Mouse (Mus musculus) stomach, postnatal 0 days (tissue): ENCODE results near the gene Ada.
A peak's percentile ranks its signal among the peaks of the same experiment; 100 is the strongest.

Source experiments
- CTCF ChIP-seq: IDR thresholded peaks from 2 replicates; pipeline ENCODE4 v1.5.1; 2016; ENCODE audit warnings: antibody characterized with exemption, low read depth, mild to moderate bottlenecking, moderate library complexity
- EP300 ChIP-seq: optimal IDR thresholded peaks from 2 replicates; pipeline ENCODE3; 2016; ENCODE audit warnings: antibody characterized with exemption

GRCm38 (mm10) chr2:163718951-163719603 lies 31.0 kb downstream of the Ada start:
- TF ChIP-seq CTCF (peak; percentile 99), EP300 (no peak)
